Mouse (Mus musculus) myocyte (in vitro differentiated cells): ENCODE data around the gene Itpk1.

ENCODE experiments used
- E2F4 ChIP-seq: IDR thresholded peaks from one replicate; pipeline ENCODE4 v1.6.1; 2011; ENCODE audit warnings: mild to moderate bottlenecking, control low read depth, moderate library complexity; ENCODE audit not compliant: insufficient read depth
- MAX ChIP-seq: IDR thresholded peaks from one replicate; pipeline ENCODE4 v1.6.1; 2011; ENCODE audit warnings: low read depth, mild to moderate bottlenecking, control low read depth
- MYOD1 ChIP-seq, 3 experiments: IDR thresholded peaks; one replicate each; pipeline ENCODE4 v1.6.1; 2011; ENCODE audit warnings: control low read depth in 2 of 3, low read depth in 2 of 3, mild to moderate bottlenecking in 2 of 3, moderate library complexity in 1 of 3; ENCODE audit not compliant: insufficient read length in 2 of 3, control insufficient read depth in 1 of 3
- MYOG ChIP-seq, 3 experiments: IDR thresholded peaks; one replicate each; pipeline ENCODE4 v1.6.1; 2011; ENCODE audit warnings: control low read depth in 2 of 3, low read depth in 2 of 3, mild to moderate bottlenecking in 2 of 3; ENCODE audit not compliant: insufficient read length in 2 of 3, control insufficient read depth in 1 of 3, insufficient read depth in 1 of 3
- POLR2A ChIP-seq: IDR thresholded peaks from one replicate; pipeline ENCODE4 v1.6.1; 2011; ENCODE audit warnings: low read depth, mild to moderate bottlenecking, control low read depth, moderate library complexity; ENCODE audit not compliant: insufficient read length
- POLR2AphosphoS2 ChIP-seq: IDR thresholded peaks from one replicate; pipeline ENCODE4 v1.6.1; 2011; ENCODE audit warnings: low read depth, control low read depth; ENCODE audit not compliant: insufficient read length
- SRF ChIP-seq: IDR thresholded peaks from one replicate; pipeline ENCODE4 v1.6.1; 2011; ENCODE audit warnings: low read depth; ENCODE audit not compliant: control insufficient read depth, insufficient read length
- TCF12 ChIP-seq: IDR thresholded peaks from one replicate; pipeline ENCODE4 v1.6.1; 2011; ENCODE audit warnings: mild to moderate bottlenecking, control low read depth; ENCODE audit not compliant: poor library complexity, insufficient read depth, severe bottlenecking
- TCF3 ChIP-seq: IDR thresholded peaks from one replicate; pipeline ENCODE4 v1.6.1; 2011; ENCODE audit warnings: low read depth, control low read depth; ENCODE audit not compliant: insufficient read length
- USF1 ChIP-seq: IDR thresholded peaks from one replicate; pipeline ENCODE4 v1.6.1; 2011; ENCODE audit warnings: low read depth, mild to moderate bottlenecking, control low read depth, moderate library complexity

GRCm38 (mm10) chr12:102631690-102632089, 73.0 kb downstream of the Itpk1 start:
- TF ChIP-seq POLR2A (no peak), USF1 (no peak), MYOD1 (IDR thresholded peaks at IDR 0.05; ENCODE audit: control insufficient read depth in 1 of 3, insufficient read length in 2 of 3, low read depth in 2 of 3) (no peak), MAX (no peak), SRF (no peak), TCF12 (no peak), POLR2AphosphoS2 (no peak), E2F4 (no peak), TCF3 (no peak), MYOG (IDR thresholded peaks at IDR 0.05; ENCODE audit: control insufficient read depth in 1 of 3, insufficient read depth in 1 of 3, insufficient read length in 2 of 3, low read depth in 2 of 3) (no peak)
